Mouse (Mus musculus): ENCODE results near the gene Sdhaf3.
"Not testable (repeated sequence)": the region's sequence is repeated elsewhere in the genome, so short reads cannot be mapped to it uniquely, and the experiment has no call there.

The Sdhaf3 gene

GRCm38 (mm10) chr6:6955764-6956561 lies at the start of gene Sdhaf3:
TSS of gene Sdhaf3 (plus strand) at chr6:6956004.
- peak; percentile 76 to 87 for DNase-seq (ENCODE audit: low read depth in 1 of 2, low spot score in 2 of 2)

- DNase-seq (ENCODE audit: low read depth in 1 of 2, low spot score in 2 of 2) = no peak
These were observed 46.2 kb upstream of the Sdhaf3 start for GRCm38 (mm10) chr6:6909586-6909985.

- no peak for DNase-seq (ENCODE audit: low read depth in 1 of 2, low spot score in 2 of 2)
These were observed 41.5 kb upstream of the Sdhaf3 start for GRCm38 (mm10) chr6:6914304-6914703.

GRCm38 (mm10) chr6:6914849-6915525 lies 40.8 kb upstream of the Sdhaf3 start:
- no peak for DNase-seq (ENCODE audit: low read depth in 1 of 2, low spot score in 2 of 2)

- DNase-seq (ENCODE audit: low read depth in 1 of 2, low spot score in 2 of 2) = no peak
These were observed 40.3 kb upstream of the Sdhaf3 start for GRCm38 (mm10) chr6:6915526-6915915.

- DNase-seq (ENCODE audit: low read depth in 1 of 2, low spot score in 2 of 2) = no peak
These were observed 38.5 kb upstream of the Sdhaf3 start for GRCm38 (mm10) chr6:6917334-6917733.

- no peak for DNase-seq (ENCODE audit: low read depth in 1 of 2, low spot score in 2 of 2)
These were observed 30.5 kb upstream of the Sdhaf3 start for GRCm38 (mm10) chr6:6925264-6925663.

GRCm38 (mm10) chr6:6930831-6931230 lies 25.0 kb upstream of the Sdhaf3 start:
- no peak for DNase-seq (ENCODE audit: low read depth in 1 of 2, low spot score in 2 of 2)

GRCm38 (mm10) chr6:6931507-6931906 lies 24.3 kb upstream of the Sdhaf3 start:
- no peak for DNase-seq (ENCODE audit: low read depth in 1 of 2, low spot score in 2 of 2)

GRCm38 (mm10) chr6:6940845-6941244 lies 15.0 kb upstream of the Sdhaf3 start:
- no peak for DNase-seq (ENCODE audit: low read depth in 1 of 2, low spot score in 2 of 2)

GRCm38 (mm10) chr6:6942813-6943212 lies 13.0 kb upstream of the Sdhaf3 start:
- DNase-seq (ENCODE audit: low read depth in 1 of 2, low spot score in 2 of 2) = no peak

- DNase-seq (ENCODE audit: low read depth in 1 of 2, low spot score in 2 of 2) = no peak
These were observed 8.2 kb upstream of the Sdhaf3 start for GRCm38 (mm10) chr6:6947650-6948049.

- no peak for DNase-seq (ENCODE audit: low read depth in 1 of 2, low spot score in 2 of 2)
These were observed 425 bp upstream of the Sdhaf3 start for GRCm38 (mm10) chr6:6955395-6955763.

- not testable (repeated sequence) for DNase-seq (ENCODE audit: low read depth in 1 of 2, low spot score in 2 of 2)
These were observed 3.4 kb downstream of the Sdhaf3 start for GRCm38 (mm10) chr6:6959234-6959633.

GRCm38 (mm10) chr6:6997226-6997946 lies 41.6 kb downstream of the Sdhaf3 start:
- DNase-seq (ENCODE audit: low read depth in 1 of 2, low spot score in 2 of 2) = no peak

- no peak for DNase-seq (ENCODE audit: low read depth in 1 of 2, low spot score in 2 of 2)
These were observed 42.2 kb downstream of the Sdhaf3 start for GRCm38 (mm10) chr6:6997956-6998355.

- DNase-seq (ENCODE audit: low read depth in 1 of 2, low spot score in 2 of 2) = no peak
These were observed 43.2 kb downstream of the Sdhaf3 start for GRCm38 (mm10) chr6:6999015-6999414.

- no peak for DNase-seq (ENCODE audit: low read depth in 1 of 2, low spot score in 2 of 2)
These were observed 47.3 kb downstream of the Sdhaf3 start for GRCm38 (mm10) chr6:7003085-7003484.

GRCm38 (mm10) chr6:7004005-7004404 lies 48.2 kb downstream of the Sdhaf3 start:
- no peak for DNase-seq (ENCODE audit: low read depth in 1 of 2, low spot score in 2 of 2)

- no peak for DNase-seq (ENCODE audit: low read depth in 1 of 2, low spot score in 2 of 2)
These were observed 82.3 kb downstream of the Sdhaf3 start for GRCm38 (mm10) chr6:7038087-7038486.

- no peak for DNase-seq (ENCODE audit: low read depth in 1 of 2, low spot score in 2 of 2)
These were observed 83.0 kb downstream of the Sdhaf3 start for GRCm38 (mm10) chr6:7038835-7039234.

GRCm38 (mm10) chr6:7041912-7042311 lies 86.1 kb downstream of the Sdhaf3 start:
- DNase-seq (ENCODE audit: low read depth in 1 of 2, low spot score in 2 of 2) = no peak
